In genomic region chr12:5122972-5123371, GRCm38 (mm10) we compare ENCODE assay signal across 25 mouse cellular contexts.
DNase-seq lines count a peak whose midpoint lies in the region; ATAC-seq and TF ChIP-seq lines count a peak whose summit lies in the region.
"Had no signal": no experiment of that assay in that cellular context is flagged by ENCODE, and none has a peak within 500 bp of the region (broad histone marks: within the 10 kb centered on the region; RNA-seq: fewer than 3 reads in every experiment).

No protein-coding gene starts in this region.

- no peaks in the 10 kb centered on the region for H3K27me3 ChIP-seq in intestine, embryonic 16.5 days (replicated peaks; ENCODE audit: control insufficient read depth, insufficient read depth, low read length)
- H3K27me3 ChIP-seq: embryonic facial prominence, embryonic 15.5 days; heart, embryonic 15.5 days; neural tube, embryonic 13.5 days had no signal

- no peak for TF ChIP-seq CTCF in layer of hippocampus, adult 2 months (conservative IDR thresholded peaks at IDR 0.05)

- H3K9me3 ChIP-seq in intestine, embryonic 16.5 days (ENCODE audit: control insufficient read depth, low read length): no peaks in the 10 kb centered on the region
- H3K9me3 ChIP-seq: embryonic facial prominence, embryonic 15.5 days; heart, embryonic 15.5 days; neural tube, embryonic 13.5 days had no signal

- H3K4me1 ChIP-seq in intestine, embryonic 16.5 days (ENCODE audit: control insufficient read depth, insufficient read depth, low read length): peaks cover 8% of the 10 kb centered on the region

- no peak for DNase-seq in layer of hippocampus, adult 2 months (ENCODE audit: low spot score in 2 of 2)
- DNase-seq in layer of hippocampus, adult 18-20 months (ENCODE audit: low spot score in 2 of 2): no peak
- DNase-seq in right cerebral cortex, adult 18-20 months: peak; percentile 71
- no peak for DNase-seq in right cerebral cortex, postnatal 4 days
- DNase-seq in right cerebral cortex, postnatal 10 days (ENCODE audit: low spot score in 2 of 2): peak; percentile 76 to 89
- DNase-seq in thymus, postnatal 25 days: no peak
- DNase-seq in testis, postnatal 10 days (ENCODE audit: low spot score): no peak
- DNase-seq: adrenal gland, postnatal 25 days; cerebellum, adult 11-12 months; cerebellum, postnatal 14 days; gastrocnemius, postnatal 36 days; heart, postnatal 4 days; kidney, adult 2 months; kidney, postnatal 10 days; lung, adult 2 months; thymus, postnatal 4 days had no signal

- H3K36me3 ChIP-seq in intestine, embryonic 16.5 days (ENCODE audit: control insufficient read depth, insufficient read depth, low read length): no peaks in the 10 kb centered on the region
- H3K36me3 ChIP-seq: embryonic facial prominence, embryonic 15.5 days; G1E; heart, embryonic 15.5 days; neural tube, embryonic 13.5 days had no signal

- H3K4me2 ChIP-seq in intestine, embryonic 16.5 days (ENCODE audit: low read depth, low read length): no peak overlapping the region
- H3K4me2 ChIP-seq: embryonic facial prominence, embryonic 15.5 days; heart, embryonic 15.5 days; liver, embryonic 11.5 days; neural tube, embryonic 13.5 days had no signal

- no peak overlapping the region for H3K4me3 ChIP-seq in layer of hippocampus, adult 2 months
- H3K4me3 ChIP-seq in intestine, embryonic 16.5 days (ENCODE audit: low read length): no peak overlapping the region
- H3K4me3 ChIP-seq: embryonic facial prominence, embryonic 15.5 days; heart, embryonic 15.5 days; megakaryocyte, embryonic 14.5 days; neural tube, embryonic 13.5 days had no signal

- 62% methylated on average over 8 of the region's 8 CpGs for WGBS in intestine, embryonic 16.5 days

- no peak for ATAC-seq in intestine, embryonic 16.5 days
- ATAC-seq: CD4-positive, CD25-positive, alpha-beta regulatory T cell, adult 4 months; hindbrain, postnatal 0 days had no signal

- no peak overlapping the region for H3K9ac ChIP-seq in intestine, embryonic 16.5 days (ENCODE audit: low read depth, low read length)
- H3K9ac ChIP-seq: embryonic facial prominence, embryonic 15.5 days; heart, embryonic 15.5 days; neural tube, embryonic 13.5 days had no signal

- H3K27ac ChIP-seq in layer of hippocampus, adult 2 months: peak overlapping the region; percentile 55
- H3K27ac ChIP-seq in intestine, embryonic 16.5 days (ENCODE audit: low read length): no peak overlapping the region
- H3K27ac ChIP-seq: embryonic facial prominence, embryonic 15.5 days; heart, embryonic 15.5 days; hindbrain, postnatal 0 days; neural tube, embryonic 13.5 days had no signal

Comparison
In these comparisons a context has a peak if more than half of its experiments do, and no peak if none do; other contexts are left out.
1. DNase-seq: peak in right cerebral cortex, adult 18-20 months (single experiment) and right cerebral cortex, postnatal 10 days (2 of 2); none in layer of hippocampus, adult 2 months (0 of 2), layer of hippocampus, adult 18-20 months (0 of 2), right cerebral cortex, postnatal 4 days (single experiment), thymus, postnatal 25 days (single experiment) and testis, postnatal 10 days (single experiment).